Comparison of ENCODE assay signal across 14 mouse cellular contexts in genomic region chr5:148644345-148644744, GRCm38 (mm10).
DNase-seq lines count a peak whose midpoint lies in the region; ATAC-seq and TF ChIP-seq lines count a peak whose summit lies in the region.
"Had no signal": no experiment of that assay in that cellular context is flagged by ENCODE, and none has a peak within 500 bp of the region (broad histone marks: within the 10 kb centered on the region; RNA-seq: fewer than 3 reads in every experiment).

No protein-coding gene starts in this region.

- peak; percentile 18 for TF ChIP-seq CTCF in gastrocnemius, adult 2 months (IDR thresholded peaks at IDR 0.05)
- peak; percentile 32; the same call in 1 of the 2 replicates for TF ChIP-seq CTCF in liver, postnatal 0 days (IDR thresholded peaks at IDR 0.05; ENCODE audit: low read depth)
- peak; percentile 53 for TF ChIP-seq CTCF in ES-Bruce4 (IDR thresholded peaks at IDR 0.05; ENCODE audit: low read depth, low read length)

- no peaks in the 10 kb centered on the region for H3K36me3 ChIP-seq in liver, postnatal 0 days (replicated peaks; ENCODE audit: insufficient read depth, low read length)
- H3K36me3 ChIP-seq in liver, embryonic 11.5 days (ENCODE audit: control insufficient read depth, insufficient read depth, low read length): no peaks in the 10 kb centered on the region
- H3K36me3 ChIP-seq in ES-Bruce4 (ENCODE audit: control insufficient read depth, insufficient read depth, low read length, poor library complexity, severe bottlenecking): no peaks in the 10 kb centered on the region
- H3K36me3 ChIP-seq in hindbrain, embryonic 10.5 days: no peaks in the 10 kb centered on the region
- H3K36me3 ChIP-seq: heart, embryonic 13.5 days had no signal

- no peak for TF ChIP-seq EP300 in liver, postnatal 0 days (IDR thresholded peaks at IDR 0.05; ENCODE audit: low read depth)
- TF ChIP-seq EP300 in ES-Bruce4 (IDR thresholded peaks at IDR 0.05; ENCODE audit: insufficient read depth, low read depth, low read length): no peak

- H3K4me2 ChIP-seq in liver, postnatal 0 days (ENCODE audit: low read depth, low read length): no peak overlapping the region
- no peak overlapping the region for H3K4me2 ChIP-seq in liver, embryonic 11.5 days
- H3K4me2 ChIP-seq: heart, embryonic 13.5 days had no signal

- no peak for TF ChIP-seq POLR2A in ES-Bruce4 (IDR thresholded peaks at IDR 0.05; ENCODE audit: insufficient read depth, low read length)

- no peak for ATAC-seq in liver, postnatal 0 days
- no peak for ATAC-seq in liver, embryonic 11.5 days (replicated peaks; ENCODE audit: low FRiP score)
- ATAC-seq: forebrain, embryonic 16.5 days had no signal

- no peaks in the 10 kb centered on the region for H3K9me3 ChIP-seq in liver, postnatal 0 days (ENCODE audit: low read length)
- H3K9me3 ChIP-seq in liver, embryonic 11.5 days (ENCODE audit: control insufficient read depth, low read length): peaks cover 3% of the 10 kb centered on the region; the same call in 1 of the 2 replicates
- no peaks in the 10 kb centered on the region; the same call in 1 of the 2 replicates for H3K9me3 ChIP-seq in ES-Bruce4 (replicated peaks; ENCODE audit: control insufficient read depth, insufficient read depth, low read length, poor library complexity, severe bottlenecking)
- peaks cover 3% of the 10 kb centered on the region; the same call in 1 of the 2 replicates for H3K9me3 ChIP-seq in hindbrain, embryonic 10.5 days
- H3K9me3 ChIP-seq: heart, embryonic 13.5 days had no signal

- H3K9ac ChIP-seq in liver, postnatal 0 days (replicated peaks): no peak overlapping the region
- H3K9ac ChIP-seq in liver, embryonic 11.5 days (ENCODE audit: low read depth, low read length): no peak overlapping the region
- H3K9ac ChIP-seq in ES-Bruce4 (ENCODE audit: low read depth, poor library complexity, severe bottlenecking): no peak overlapping the region
- H3K9ac ChIP-seq: heart, embryonic 13.5 days had no signal

- DNase-seq in gastrocnemius, adult 2 months: no peak
- DNase-seq in gastrocnemius, postnatal 25 days: no peak
- no peak for DNase-seq in liver, postnatal 0 days
- no peak for DNase-seq in liver, embryonic 11.5 days (ENCODE audit: low spot score)
- peak; percentile 35 for DNase-seq in induced T-regulatory cell, adult 2 months (ENCODE audit: low read depth)
- no peak for DNase-seq in hindbrain, embryonic 10.5 days (ENCODE audit: low spot score)
- DNase-seq in heart, postnatal 10 days: no peak
- DNase-seq: adrenal gland, postnatal 25 days; cerebellum, adult 9-10 months; thymus, postnatal 25 days had no signal

- intact Hi-C loops in gastrocnemius, adult 2 months (cut with DNase I): no loop called here
- intact Hi-C loops in heart, postnatal 10 days (cut with DNase I): no loop called here

- no peak overlapping the region for H3K27ac ChIP-seq in gastrocnemius, adult 2 months
- H3K27ac ChIP-seq in liver, postnatal 0 days (ENCODE audit: low read depth): no peak overlapping the region
- H3K27ac ChIP-seq in liver, embryonic 11.5 days (ENCODE audit: low read depth, low read length): no peak overlapping the region
- H3K27ac ChIP-seq in ES-Bruce4 (ENCODE audit: insufficient read depth, low read length): no peak overlapping the region
- no peak overlapping the region for H3K27ac ChIP-seq in hindbrain, embryonic 10.5 days
- H3K27ac ChIP-seq: heart, embryonic 13.5 days had no signal

- no peaks in the 10 kb centered on the region for H3K4me1 ChIP-seq in liver, postnatal 0 days (ENCODE audit: insufficient read depth)
- H3K4me1 ChIP-seq in liver, embryonic 11.5 days (replicated peaks; ENCODE audit: control insufficient read depth, insufficient read depth, low read length): no peaks in the 10 kb centered on the region
- peaks cover 5% of the 10 kb centered on the region for H3K4me1 ChIP-seq in ES-Bruce4 (ENCODE audit: control insufficient read depth, insufficient read depth, low read length)
- H3K4me1 ChIP-seq in hindbrain, embryonic 10.5 days (replicated peaks): peaks cover 16% of the 10 kb centered on the region; the same call in 1 of the 2 replicates

- WGBS in liver, postnatal 0 days (ENCODE audit: insufficient replicate concordance): 82% methylated on average over 7 of the region's 7 CpGs
- WGBS in liver, embryonic 11.5 days: 93% methylated on average over 7 of the region's 7 CpGs
- WGBS in hindbrain, embryonic 10.5 days: 93% methylated on average over 7 of the region's 7 CpGs

- no peaks in the 10 kb centered on the region for H3K27me3 ChIP-seq in liver, postnatal 0 days (ENCODE audit: insufficient read depth, low read length)
- H3K27me3 ChIP-seq in liver, embryonic 11.5 days (replicated peaks; ENCODE audit: control insufficient read depth, insufficient read depth, low read length): no peaks in the 10 kb centered on the region; the same call in 1 of the 2 replicates
- H3K27me3 ChIP-seq in ES-Bruce4 (ENCODE audit: control insufficient read depth, insufficient read depth, low read length, poor library complexity, severe bottlenecking): no peaks in the 10 kb centered on the region
- H3K27me3 ChIP-seq in hindbrain, embryonic 10.5 days (ENCODE audit: insufficient read depth, poor library complexity, severe bottlenecking): peaks cover 11% of the 10 kb centered on the region
- H3K27me3 ChIP-seq: heart, embryonic 13.5 days had no signal

- no peak overlapping the region for H3K4me3 ChIP-seq in gastrocnemius, adult 2 months
- no peak overlapping the region for H3K4me3 ChIP-seq in liver, postnatal 0 days (ENCODE audit: low read depth, low read length)
- no peak overlapping the region for H3K4me3 ChIP-seq in liver, embryonic 11.5 days (ENCODE audit: low read depth, low read length)
- H3K4me3 ChIP-seq in ES-Bruce4 (ENCODE audit: low read depth, low read length): no peak overlapping the region
- H3K4me3 ChIP-seq in hindbrain, embryonic 10.5 days: no peak overlapping the region
- H3K4me3 ChIP-seq: erythroblast, embryonic 14.5 days; heart, embryonic 13.5 days had no signal
